Mouse (Mus musculus): ENCODE results near the gene Fgf2.
A peak's percentile ranks its signal among the peaks of the same experiment; 100 is the strongest.

- TF ChIP-seq CTCF (IDR thresholded peaks at IDR 0.05; ENCODE audit: extremely low read depth, insufficient read depth, low read length) (peak; percentile 64), POLR2A (IDR thresholded peaks at IDR 0.05; ENCODE audit: extremely low read depth, insufficient read depth, low read length) (no peak)
These were observed 45.5 kb upstream of the Fgf2 start for GRCm38 (mm10) chr3:37302685-37303084.

Data from cortical plate, adult 2 months (tissue).